Mouse (Mus musculus) C2C12 (cell line): ENCODE data around the gene Gm21987.

Experiments
- CEBPB ChIP-seq: IDR thresholded peaks from one replicate; pipeline ENCODE4 v1.6.1; 2011; ENCODE audit warnings: low read depth, mild to moderate bottlenecking, control low read depth, moderate library complexity
- CTCF ChIP-seq: IDR thresholded peaks from one replicate; pipeline ENCODE4 v1.5.1; 2011; ENCODE audit not compliant: control insufficient read depth, insufficient read depth, insufficient read length
- MAX ChIP-seq: IDR thresholded peaks from one replicate; pipeline ENCODE4 v1.6.1; 2011; ENCODE audit warnings: mild to moderate bottlenecking, control low read depth
- MYOD1 ChIP-seq: IDR thresholded peaks from one replicate; pipeline ENCODE4 v1.6.1; 2011; ENCODE audit warnings: low read depth; ENCODE audit not compliant: control insufficient read depth, insufficient read length
- USF1 ChIP-seq: IDR thresholded peaks from one replicate; pipeline ENCODE4 v1.6.1; 2011; ENCODE audit warnings: low read depth, mild to moderate bottlenecking, control low read depth, moderate library complexity

DNA sequence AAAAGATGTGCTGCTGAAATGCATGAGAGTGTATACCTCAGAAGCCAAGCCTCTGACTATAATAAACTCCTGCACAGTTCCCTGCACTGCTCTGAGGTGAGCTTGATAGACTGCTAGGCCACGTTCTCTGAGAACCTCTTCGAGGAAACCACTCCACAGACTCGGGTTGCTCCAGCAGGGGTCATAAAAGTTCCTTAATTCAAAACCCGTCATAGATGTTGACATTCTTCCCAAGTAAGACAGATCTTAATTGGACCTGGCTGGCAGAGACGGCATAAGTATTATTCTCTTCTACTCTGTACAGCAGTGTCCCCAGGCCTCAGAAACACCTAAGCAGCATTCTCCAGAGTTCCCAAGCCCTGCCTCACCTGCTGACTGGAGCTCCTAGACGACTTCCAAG lies 4.1 kb downstream of the Gm21987 start:
- no peak for TF ChIP-seq CTCF
- no peak for TF ChIP-seq MYOD1
- no peak for TF ChIP-seq USF1
- TF ChIP-seq MAX: no peak
- no peak for TF ChIP-seq CEBPB
